Mouse (Mus musculus): ENCODE measurements around the gene Zmynd12. TPM values are rescaled to one million over a fixed set of nuclear protein-coding genes. Genes with fewer than 3 reads are reported as not detected.

The Zmynd12 gene
- total RNA-seq, 2 experiments from 2014 or later = 0.43 TPM; not detected in 1

GRCm38 (mm10) chr4:119442539-119442938 is 19.9 kb downstream of the Zmynd12 start:
- ATAC-seq (replicated peaks; ENCODE audit: low FRiP score, poor library complexity, severe bottlenecking) = peak; percentile 47; the same call in 1 of the 2 replicates

- ATAC-seq (replicated peaks; ENCODE audit: low FRiP score, poor library complexity, severe bottlenecking) = no peak
Observed at GRCm38 (mm10) chr4:119447261-119447660, 24.6 kb downstream of the Zmynd12 start.

DNA sequence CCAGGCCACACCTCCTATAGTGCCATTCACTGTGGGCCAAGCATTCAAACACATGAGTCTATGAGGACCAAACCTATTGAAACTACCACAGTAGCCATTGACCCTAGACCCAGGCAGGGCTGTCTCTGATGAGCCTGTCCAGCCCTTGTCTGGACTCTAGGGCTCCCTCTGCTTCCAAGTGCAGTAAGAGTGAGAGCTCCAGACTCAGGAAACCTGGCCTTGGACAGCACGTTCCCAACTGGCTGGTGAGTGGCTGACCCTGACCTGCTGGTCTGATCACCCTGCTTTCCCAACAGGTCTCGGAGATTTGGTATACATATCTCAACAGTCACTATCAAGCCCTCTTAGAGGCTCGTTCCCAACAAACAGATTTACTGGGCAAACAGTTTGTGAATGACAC is 25.2 kb downstream of the Zmynd12 start:
- ATAC-seq (replicated peaks; ENCODE audit: low FRiP score, poor library complexity, severe bottlenecking) = no peak

GRCm38 (mm10) chr4:119450436-119450835 is 27.8 kb downstream of the Zmynd12 start:
- no peak for ATAC-seq (replicated peaks; ENCODE audit: low FRiP score, poor library complexity, severe bottlenecking)

DNA sequence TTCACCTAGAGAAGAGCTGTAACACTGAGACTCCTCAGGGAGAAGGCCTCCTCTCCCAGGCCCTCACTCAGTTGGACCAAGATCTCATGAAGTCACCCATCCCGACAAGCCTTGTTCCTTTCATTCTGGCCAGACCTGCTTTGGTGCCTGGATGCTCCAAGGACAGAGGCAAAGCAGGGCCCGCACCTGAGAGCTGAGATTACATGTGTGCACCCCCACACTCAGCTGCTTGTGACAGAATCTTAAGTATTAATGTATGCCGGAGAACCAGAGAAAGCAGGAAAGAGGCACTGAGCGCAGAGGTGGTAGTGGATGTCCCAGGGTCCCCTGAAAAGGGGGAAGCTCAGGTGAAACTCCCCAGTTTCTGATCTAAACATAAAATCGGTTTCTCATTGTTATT is 30.5 kb downstream of the Zmynd12 start:
- ATAC-seq (replicated peaks; ENCODE audit: low FRiP score, poor library complexity, severe bottlenecking) = no peak

DNA sequence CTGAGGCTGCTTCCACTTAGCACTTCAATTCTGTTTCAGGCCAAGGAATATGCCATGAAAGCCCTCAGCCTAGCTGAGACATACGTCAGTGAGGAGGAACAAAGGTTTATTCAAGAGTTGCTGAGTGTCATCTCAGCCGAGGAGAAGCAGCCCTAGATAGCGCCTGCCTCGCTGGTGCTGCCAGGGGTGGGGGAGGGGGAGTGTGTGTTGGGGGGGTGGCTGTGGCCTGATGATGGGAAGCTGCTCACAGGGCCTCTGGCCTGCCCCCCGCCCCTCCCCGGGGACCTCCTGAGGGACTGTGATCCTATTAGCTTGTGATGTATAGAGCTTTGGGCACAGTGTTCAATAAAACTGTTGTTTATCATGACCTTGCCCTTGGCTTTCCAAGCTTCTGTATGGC is 30.9 kb downstream of the Zmynd12 start:
- no peak for ATAC-seq (replicated peaks; ENCODE audit: low FRiP score, poor library complexity, severe bottlenecking)

GRCm38 (mm10) chr4:119460296-119460695 is 37.7 kb downstream of the Zmynd12 start:
- peak; percentile 84 for ATAC-seq (replicated peaks; ENCODE audit: low FRiP score, poor library complexity, severe bottlenecking)

DNA sequence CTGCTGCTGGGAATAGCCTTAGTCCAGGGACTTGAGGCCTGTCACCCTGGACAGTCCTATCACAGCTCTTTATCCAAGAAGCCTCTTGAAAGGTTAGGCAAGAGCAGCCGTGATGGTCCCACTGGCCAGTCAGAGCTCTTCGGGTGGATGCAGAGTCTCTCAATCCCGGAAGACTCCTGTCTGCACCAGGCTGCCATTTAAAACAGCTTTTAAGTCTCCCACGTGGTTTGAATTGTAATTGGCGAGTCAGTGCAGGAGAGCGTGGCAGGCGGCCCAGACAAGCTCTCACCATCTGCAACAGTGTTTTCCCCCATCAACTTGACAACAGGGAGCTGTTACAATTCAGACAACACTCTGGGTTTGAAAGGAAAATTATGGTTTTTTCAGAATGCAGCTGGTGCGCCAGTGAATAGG is 38.1 kb downstream of the Zmynd12 start:
- no peak for ATAC-seq (replicated peaks; ENCODE audit: low FRiP score, poor library complexity, severe bottlenecking)

DNA sequence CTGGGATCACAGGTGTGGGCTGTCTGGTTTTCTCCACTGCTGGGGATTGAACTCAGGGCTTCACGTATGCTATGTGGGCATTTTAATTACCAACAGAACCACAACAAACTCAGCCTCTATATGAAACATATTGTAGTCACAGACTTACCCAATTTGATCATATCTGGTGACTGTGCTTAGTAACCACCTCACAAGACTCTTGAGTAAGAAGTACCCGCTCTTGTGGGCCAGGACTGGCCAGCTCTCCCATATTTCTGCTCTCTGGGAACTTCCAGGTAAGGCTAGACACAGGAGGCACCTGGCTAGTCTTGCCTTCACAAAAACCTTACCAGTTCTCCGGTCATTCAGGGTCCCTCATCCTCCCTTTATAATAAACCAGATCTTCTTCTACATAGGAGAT is 39.8 kb downstream of the Zmynd12 start:
- ATAC-seq (replicated peaks; ENCODE audit: low FRiP score, poor library complexity, severe bottlenecking) = no peak

DNA sequence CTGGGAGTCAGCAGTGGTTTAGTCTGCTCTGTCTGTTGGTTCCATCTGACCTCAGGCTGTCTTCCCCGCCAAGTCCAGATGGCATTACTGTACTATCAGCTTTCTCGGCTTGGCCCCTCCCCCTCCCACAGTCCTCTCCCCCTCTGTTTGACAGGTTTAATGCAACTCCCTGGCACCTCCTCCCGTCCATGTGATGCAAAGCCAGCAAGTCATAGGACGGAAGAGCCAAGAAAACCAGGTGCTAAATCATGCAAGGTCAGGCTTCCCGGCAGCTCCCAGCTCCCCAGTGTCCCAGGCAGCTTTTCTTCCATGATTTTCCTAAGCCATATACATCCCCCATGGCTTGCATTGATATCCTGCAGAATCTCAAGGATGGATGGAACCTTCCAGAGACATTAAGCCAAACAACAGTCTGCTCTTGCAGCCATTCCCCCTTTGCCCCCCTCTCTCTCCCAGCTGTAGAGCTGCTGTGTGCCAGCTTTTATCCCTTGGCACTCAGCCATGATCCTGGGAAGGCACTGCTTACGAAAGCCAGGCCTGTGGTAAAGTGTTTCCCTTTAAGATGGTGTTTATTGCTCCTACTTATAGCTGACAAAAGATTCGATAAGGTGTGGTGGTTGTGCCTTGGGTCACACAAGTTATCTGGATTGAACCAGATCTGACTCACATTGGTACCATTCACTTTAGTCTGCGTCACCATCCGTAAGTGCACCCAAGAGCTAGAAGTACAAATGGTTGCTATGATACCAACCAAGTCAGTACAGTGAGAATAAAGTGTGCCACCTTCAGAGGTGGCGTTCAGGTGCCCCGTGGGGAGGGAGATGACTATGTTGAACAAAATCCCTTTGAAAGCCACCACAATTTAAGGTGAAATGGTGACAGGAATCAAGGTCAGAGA is 40.5 kb downstream of the Zmynd12 start:
- no peak for ATAC-seq (replicated peaks; ENCODE audit: low FRiP score, poor library complexity, severe bottlenecking)

GRCm38 (mm10) chr4:119463756-119464419 is 41.3 kb downstream of the Zmynd12 start:
- no peak for ATAC-seq (replicated peaks; ENCODE audit: low FRiP score, poor library complexity, severe bottlenecking)

DNA sequence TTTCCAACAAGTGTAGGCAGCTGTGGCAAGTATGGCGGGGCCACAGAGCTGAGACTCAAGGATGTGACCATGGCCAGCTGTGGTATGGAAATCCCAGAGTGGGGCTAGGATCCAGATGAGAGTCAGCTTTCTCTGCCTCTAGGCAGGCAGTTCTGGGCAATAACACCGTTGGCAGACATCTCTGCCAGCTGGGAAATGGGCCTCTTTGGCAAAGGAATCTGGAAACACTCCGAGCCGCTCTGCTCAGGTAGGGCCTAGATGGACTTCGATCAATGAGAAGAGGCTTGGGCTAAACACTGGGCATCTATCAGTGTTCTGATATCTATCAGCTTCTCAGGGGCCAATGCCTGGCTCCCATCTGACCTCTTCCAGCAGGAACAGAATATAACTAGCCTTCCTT is 43.2 kb downstream of the Zmynd12 start:
- ATAC-seq (replicated peaks; ENCODE audit: low FRiP score, poor library complexity, severe bottlenecking) = no peak

DNA sequence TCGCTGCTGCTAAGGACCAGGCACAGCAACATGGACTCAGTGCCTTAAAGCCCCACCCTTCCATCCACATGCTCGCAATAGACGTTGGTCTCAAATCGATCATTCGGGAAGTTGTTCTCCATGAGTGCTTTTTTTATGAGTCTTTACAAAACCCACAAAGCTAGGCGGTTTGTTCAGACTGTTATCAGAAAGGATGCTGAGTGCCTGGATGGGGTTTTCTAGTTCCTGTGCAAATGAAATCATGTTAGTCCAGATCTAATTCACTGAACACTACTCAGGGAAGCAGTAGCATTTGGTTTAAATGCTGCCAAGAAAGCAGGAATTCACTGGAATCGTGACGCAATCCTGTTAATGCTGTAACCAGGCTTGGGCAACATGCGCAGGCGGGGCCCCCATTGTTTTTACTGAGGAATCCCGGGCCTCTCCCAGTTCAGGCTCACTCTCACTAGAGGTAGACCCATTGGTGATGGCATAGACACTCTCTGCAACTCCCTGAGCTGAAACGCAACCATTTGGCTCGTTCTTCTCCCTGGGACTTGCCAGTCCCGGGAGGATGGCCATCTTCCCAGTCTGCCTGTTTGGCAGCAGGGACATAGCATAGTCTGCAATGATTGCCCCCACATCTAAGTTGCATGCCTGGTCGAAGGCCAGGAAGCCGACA is 45.2 kb downstream of the Zmynd12 start:
- no peak for ATAC-seq (replicated peaks; ENCODE audit: low FRiP score, poor library complexity, severe bottlenecking)

- no peak for ATAC-seq (replicated peaks; ENCODE audit: low FRiP score, poor library complexity, severe bottlenecking)
Observed at GRCm38 (mm10) chr4:119472545-119472944, 49.9 kb downstream of the Zmynd12 start.

- no peak for ATAC-seq (replicated peaks; ENCODE audit: low FRiP score, poor library complexity, severe bottlenecking)
Observed at GRCm38 (mm10) chr4:119473150-119473549, 50.5 kb downstream of the Zmynd12 start.

- no peak for ATAC-seq (replicated peaks; ENCODE audit: low FRiP score, poor library complexity, severe bottlenecking)
Observed at GRCm38 (mm10) chr4:119483051-119483450, 60.4 kb downstream of the Zmynd12 start.

GRCm38 (mm10) chr4:119484882-119485281 is 62.3 kb downstream of the Zmynd12 start:
- no peak for ATAC-seq (replicated peaks; ENCODE audit: low FRiP score, poor library complexity, severe bottlenecking)

- no peak for ATAC-seq (replicated peaks; ENCODE audit: low FRiP score, poor library complexity, severe bottlenecking)
Observed at GRCm38 (mm10) chr4:119489666-119490065, 67.1 kb downstream of the Zmynd12 start.

- ATAC-seq (replicated peaks; ENCODE audit: low FRiP score, poor library complexity, severe bottlenecking) = no peak
Observed at GRCm38 (mm10) chr4:119490806-119491205, 68.2 kb downstream of the Zmynd12 start.

DNA sequence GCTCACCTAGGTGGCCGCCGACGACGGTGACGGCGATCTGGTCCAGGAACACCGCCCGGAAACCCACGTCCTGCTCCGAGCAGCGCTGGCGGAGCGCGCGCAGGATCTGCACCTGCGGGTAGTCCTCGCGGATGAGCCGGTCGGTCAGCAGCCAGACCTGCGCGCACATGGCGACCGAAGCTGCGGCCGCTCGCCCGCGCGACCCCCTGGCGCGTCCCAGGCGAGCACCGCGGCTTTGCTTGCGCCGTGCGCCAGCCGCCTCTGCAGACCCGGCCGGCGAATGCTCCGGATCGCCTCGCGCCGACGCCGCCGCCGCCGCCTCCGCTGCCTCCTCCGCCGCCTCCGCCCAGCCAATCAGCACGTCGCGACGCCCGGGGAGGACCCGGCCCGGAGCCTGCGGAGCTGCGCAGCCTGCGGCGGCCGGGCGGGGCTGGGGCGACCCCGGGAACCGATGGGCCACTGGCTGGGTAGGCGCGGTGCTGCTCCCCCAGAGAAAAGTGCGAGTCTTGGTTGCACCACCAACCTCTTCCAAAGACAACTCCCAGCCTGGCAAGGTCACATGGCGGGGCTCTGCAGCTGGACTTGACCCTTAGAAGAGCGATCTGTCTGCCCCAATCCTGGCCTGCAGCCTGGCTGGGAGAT is 69.8 kb downstream of the Zmynd12 start, which contains the start of gene Rimkla:
Rimkla (minus strand) TSS at position 338 of the 642 bp plus-strand sequence.
- ATAC-seq (replicated peaks; ENCODE audit: low FRiP score, poor library complexity, severe bottlenecking) = no peak
